Mouse (Mus musculus) cerebellum, postnatal 4 days (tissue): Measurements from ENCODE around the gene Car5a.

Experiments used
- DNase-seq, 2 experiments: peaks; one replicate each; pipeline ENCODE4 v3.0.0; 2022; ENCODE audit warnings: low spot score in 2 of 2, mixed read lengths in 1 of 2

Car5a gene

DNA sequence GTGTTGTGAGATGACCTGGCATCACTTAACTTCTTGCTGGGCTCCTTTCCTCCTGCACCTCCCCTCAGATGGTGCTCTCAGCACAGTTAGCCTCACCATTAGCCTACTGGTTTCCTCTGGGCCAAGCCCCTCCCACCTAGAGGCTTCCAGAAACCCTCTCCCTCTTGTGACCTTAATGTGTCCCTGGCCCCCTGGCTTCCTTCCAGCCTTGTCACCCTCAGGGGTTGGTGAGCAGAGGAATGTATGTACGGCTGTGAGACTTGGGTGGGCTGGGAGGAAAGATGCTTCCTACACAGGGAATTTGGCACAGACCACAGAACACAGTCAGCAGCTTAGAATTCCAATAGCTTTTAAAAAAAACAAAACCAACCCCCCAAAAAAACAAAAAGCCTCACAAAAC is 63.9 kb downstream of the Car5a start:
- no peak for DNase-seq

DNA sequence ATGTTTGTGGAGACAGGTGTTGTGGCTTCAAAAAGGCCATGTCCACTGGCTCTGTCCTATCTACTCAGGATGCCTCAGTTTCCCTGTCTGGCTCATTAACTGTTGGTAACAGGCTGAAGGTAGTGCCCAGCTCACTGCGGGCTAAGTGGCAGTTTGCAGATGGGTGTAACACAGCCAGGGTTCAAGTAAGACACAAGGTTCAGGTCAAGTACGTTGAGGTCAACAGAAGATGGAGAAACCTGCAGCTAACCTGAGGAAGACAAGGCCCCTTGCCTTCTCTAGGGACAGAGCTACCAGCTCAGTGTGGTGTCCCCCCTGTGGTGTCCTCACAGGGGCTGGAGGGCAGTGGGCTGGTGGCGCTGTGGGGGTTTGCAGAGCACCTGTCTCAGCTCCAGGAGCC is 65.0 kb downstream of the Car5a start:
- DNase-seq, result no peak

DNA sequence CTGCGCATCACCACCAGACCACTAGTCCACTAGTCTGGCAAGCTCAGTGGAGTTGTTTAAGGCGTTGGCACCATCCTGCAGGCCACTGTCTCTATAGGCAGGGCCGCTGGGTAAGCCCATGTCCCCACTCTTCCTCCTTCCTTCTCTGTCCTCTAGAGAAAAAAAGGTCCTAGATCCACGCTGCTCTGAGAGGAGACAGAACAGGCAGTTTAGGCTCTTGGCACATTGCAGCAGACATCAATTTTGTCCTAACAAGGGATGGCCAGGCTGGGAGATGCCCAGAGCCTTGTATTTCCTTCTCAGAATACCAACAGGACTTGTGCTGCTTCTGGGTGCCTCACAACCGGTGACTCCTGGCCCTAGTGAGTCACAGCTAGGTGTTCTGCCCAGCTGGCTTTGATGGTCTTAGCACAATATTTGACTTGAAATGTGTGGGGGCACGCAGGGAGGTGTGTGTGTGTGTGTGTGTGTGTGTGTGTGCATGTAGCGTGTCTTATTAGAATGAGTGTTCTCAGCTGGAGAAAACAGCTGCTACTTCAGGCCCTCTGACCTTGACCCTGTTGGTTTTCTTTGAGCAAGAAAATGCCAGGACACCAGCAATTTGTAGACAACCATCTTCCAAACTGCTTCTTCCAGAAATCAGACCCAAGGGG is 66.8 kb downstream of the Car5a start:
- no peak for DNase-seq

DNA sequence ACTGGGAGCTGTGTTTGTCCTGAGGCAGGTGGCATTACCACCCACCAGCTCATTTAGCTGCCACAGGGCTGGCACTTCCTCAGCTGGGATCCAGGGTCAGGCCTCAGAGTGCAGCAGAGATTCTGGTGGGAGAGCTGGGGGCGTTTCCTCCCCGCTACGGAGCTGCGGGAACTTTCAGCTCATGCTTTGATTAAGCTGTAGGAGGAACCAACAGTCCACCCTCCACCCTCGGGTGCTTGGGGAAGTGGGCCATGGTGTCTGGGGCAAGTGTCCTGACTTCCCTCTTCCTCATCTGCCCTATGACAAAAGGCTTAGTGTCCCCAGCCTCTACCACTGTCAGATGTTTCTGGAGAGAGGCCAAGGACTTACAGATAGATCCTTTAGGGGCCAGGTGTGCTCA is 67.5 kb downstream of the Car5a start:
- no peak for DNase-seq

DNA sequence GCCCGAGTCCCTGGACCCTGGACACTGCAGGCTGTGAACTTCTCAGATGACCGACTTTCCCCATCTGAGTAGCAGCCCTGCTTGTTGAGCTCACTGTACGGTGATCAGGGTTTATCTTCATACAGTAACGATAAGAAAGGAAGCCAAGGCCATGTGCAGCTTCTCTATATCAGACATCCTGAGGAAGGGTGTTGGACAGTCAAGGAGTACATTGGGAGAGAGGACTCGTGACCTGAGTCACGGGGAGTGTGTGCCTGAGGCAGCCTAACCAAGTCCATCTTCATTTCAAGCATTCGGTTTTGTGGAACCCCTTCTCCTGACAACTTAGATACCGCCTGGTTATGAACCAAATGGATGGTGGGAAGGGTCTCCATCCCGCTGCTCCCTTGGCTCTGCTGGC is 69.2 kb downstream of the Car5a start:
- no peak for DNase-seq

DNA sequence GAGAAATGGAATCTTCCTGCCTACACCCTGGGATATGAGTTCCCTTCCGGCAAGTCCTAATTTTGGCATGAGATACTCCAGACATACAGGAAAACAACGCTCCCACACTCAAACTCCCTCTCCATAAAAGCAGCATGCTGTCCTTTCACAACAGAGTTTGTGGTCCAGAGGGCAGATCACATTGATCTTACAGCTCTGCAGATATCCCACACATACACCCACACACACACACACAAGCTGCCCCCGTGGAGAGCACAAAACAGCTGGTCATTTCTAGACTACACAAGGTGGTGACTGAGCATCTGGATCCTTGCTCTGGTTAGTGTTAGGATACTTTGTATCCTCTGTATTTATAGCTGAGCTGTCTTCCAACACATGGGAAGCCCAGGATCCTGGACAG is 69.7 kb downstream of the Car5a start:
- DNase-seq, result no peak

DNA sequence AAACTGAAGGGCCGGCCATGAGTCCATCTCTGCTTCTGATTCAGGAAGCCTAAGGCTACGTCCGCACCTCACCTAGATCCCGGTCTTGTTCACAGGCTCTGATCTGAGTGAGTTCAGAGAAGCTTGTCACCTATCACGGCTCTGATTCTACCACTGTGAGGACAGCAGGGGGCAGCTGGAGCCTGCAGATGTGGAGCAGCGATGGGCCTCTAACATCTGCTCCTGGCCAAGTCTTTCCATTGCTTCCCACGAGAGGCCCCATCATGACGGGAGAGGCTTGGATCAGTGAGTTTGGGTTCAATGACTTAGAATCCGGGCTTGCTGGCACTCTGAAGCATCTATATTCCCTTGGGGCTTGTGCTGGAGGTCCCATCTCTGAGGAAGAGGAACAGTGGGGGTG is 70.7 kb downstream of the Car5a start:
- DNase-seq, result no peak

DNA sequence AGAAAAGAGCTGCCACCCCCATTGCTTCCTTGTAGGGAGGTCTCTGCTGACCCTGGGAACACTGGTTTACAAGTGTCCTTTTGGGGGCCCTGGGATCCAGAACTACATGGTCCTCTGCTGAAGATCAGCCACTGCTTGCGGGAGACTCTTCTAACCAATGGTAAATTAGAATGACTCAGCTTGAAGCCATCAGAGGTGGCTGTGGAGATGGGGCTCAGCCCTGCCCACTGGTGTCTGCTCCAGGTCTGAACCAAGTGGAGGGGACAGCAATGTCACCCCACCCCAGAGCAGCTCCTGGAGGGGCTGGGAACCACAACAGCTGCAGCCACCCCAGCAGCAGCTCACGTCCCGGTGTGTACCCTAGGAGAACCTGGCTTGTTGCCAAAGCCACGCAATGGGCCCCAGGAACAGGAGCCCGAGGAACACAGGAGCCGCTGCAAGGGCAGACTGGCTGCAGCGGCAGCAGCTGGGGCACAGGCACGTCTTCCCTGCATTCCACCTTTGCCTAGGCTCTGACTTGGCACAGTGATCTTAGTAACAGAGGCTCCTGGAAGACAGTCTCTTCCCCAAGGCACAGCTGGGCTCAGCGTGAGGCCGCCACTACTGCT is 72.8 kb downstream of the Car5a start:
- no peak for DNase-seq

DNA sequence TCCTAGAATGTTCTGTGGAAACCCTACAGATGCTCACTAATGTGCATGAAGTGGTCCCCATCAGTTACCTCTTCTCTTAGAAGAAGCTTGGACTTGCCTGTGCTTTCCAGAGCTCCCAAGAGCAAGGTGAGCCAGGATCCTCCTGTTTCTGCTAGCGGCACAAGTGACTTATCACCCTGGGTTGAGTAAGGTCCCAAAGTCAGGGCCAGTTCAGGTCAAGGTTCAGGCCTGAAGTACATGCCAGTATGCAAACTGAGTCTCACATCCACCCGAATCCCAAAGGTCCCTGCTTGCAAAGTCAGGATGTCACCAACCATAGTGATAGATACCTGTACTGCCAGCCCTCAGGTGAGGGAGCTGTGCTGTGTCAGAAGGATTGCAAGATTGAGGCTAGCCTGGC is 74.5 kb downstream of the Car5a start:
- DNase-seq, result no peak

DNA sequence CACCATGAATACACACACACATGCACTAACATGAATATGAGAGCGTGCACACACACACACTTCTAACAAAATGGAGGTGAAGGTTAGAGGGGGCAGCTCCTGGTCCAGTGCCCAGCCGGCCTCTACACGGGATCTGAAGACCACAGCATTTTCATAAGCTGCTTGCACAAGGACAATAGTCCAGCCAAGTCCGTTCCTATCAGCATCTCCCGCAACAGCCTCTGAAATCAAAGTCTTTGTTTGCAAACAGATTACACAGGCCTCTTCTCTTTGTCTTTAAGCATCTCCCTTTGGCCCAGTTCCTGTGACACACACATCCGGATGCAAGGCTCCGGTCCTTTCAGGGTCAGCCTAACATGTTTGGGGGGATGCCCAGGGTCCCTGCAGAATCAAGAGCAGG is 75.8 kb downstream of the Car5a start:
- no peak for DNase-seq

DNA sequence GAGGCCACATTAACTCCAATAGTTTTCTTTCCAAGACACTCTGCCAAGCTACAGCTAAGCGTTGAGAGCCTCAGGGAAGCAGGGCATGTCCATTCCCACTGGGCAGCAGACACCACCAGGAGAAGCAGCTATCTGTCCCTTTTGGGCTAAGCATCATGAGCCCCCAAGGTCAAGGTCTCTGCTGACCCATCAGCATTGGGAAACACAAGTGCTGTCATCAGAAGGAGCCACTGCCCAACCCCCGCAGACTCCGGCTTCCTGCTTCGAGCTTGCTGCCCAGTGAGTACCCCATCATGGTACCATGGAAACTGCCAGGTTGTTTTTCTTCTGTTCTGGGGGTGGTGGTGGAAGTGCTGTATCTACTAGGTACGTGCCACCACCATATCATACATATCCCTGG is 76.5 kb downstream of the Car5a start:
- DNase-seq, result no peak
